Mouse (Mus musculus) MEL (cell line): ENCODE data around the gene Gpr156. TPM values are rescaled to one million over a fixed set of nuclear protein-coding genes. Genes with fewer than 3 reads are reported as not detected.

Experiments
- DNase-seq: peaks from one replicate; pipeline ENCODE4 v3.0.0; 2011; ENCODE audit warnings: low read depth, low spot score
- H3K27ac ChIP-seq: 2 replicates; pipeline ENCODE4 v1.5.1; 2012; ENCODE audit warnings: low read depth, mild to moderate bottlenecking, control low read depth, low read length, moderate library complexity; ENCODE audit not compliant: control insufficient read depth
- H3K27me3 ChIP-seq, 2 experiments: fragments of 150-350 bp in 1 of 2; sonication (generic) in 1 of 2; 2 replicates each; pipeline ENCODE4 v1.6.1; 2012; ENCODE audit warnings: low read length in 2 of 2, mild to moderate bottlenecking in 2 of 2, improper control_type of control experiment in 1 of 2, moderate library complexity in 1 of 2; ENCODE audit not compliant: insufficient read depth in 2 of 2, control insufficient read depth in 1 of 2
- H3K36me3 ChIP-seq, 2 experiments: 2 replicates each; pipeline ENCODE4 v1.6.1; 2012 to 2014; ENCODE audit warnings: low read length in 2 of 2, improper control_type of control experiment in 1 of 2, inconsistent platforms in 1 of 2, mild to moderate bottlenecking in 1 of 2; ENCODE audit not compliant: insufficient read depth in 2 of 2, control insufficient read depth in 1 of 2
- H3K4me1 ChIP-seq, 2 experiments: fragments of 150-350 bp in 1 of 2; sonication (generic) in 1 of 2; 2 replicates each; pipeline ENCODE4 v1.6.1; 2012; ENCODE audit warnings: low read length in 2 of 2, improper control_type of control experiment in 1 of 2, mild to moderate bottlenecking in 1 of 2; ENCODE audit not compliant: insufficient read depth in 2 of 2, control insufficient read depth in 1 of 2
- H3K4me3 ChIP-seq, 2 experiments: fragments of 150-350 bp in 1 of 2; sonication (generic) in 1 of 2; 2 replicates each; pipeline ENCODE4 v1.5.1; 2012; ENCODE audit warnings: low read depth in 2 of 2, low read length in 2 of 2, mild to moderate bottlenecking in 2 of 2, moderate library complexity in 2 of 2, control low read depth in 1 of 2, improper control_type of control experiment in 1 of 2; ENCODE audit not compliant: control insufficient read depth in 1 of 2, insufficient read depth in 1 of 2
- H3K79me2 ChIP-seq: 2 replicates; pipeline ENCODE4 v1.6.1; 2012; ENCODE audit warnings: mild to moderate bottlenecking, low read length, moderate library complexity; ENCODE audit not compliant: control insufficient read depth, poor library complexity, insufficient read depth
- H3K9ac ChIP-seq: 2 replicates; pipeline ENCODE4 v1.6.1; 2012; ENCODE audit warnings: low read depth, mild to moderate bottlenecking, control low read depth, low read length, moderate library complexity; ENCODE audit not compliant: control insufficient read depth, poor library complexity, severe bottlenecking
- H3K9me3 ChIP-seq: fragments of 150-350 bp; sonication (generic); replicated peaks from 2 replicates; pipeline ENCODE4 v1.6.1; 2012; ENCODE audit warnings: mild to moderate bottlenecking, low read length, improper control_type of control experiment, moderate library complexity; ENCODE audit not compliant: insufficient read depth
- CHD1 ChIP-seq: IDR thresholded peaks from 2 replicates; pipeline ENCODE4 v1.6.1; 2012; ENCODE audit warnings: low read depth, mild to moderate bottlenecking, inconsistent platforms, low read length, improper control_type of control experiment
- CTCF ChIP-seq, 3 experiments: IDR thresholded peaks in 2 of 3; conservative IDR thresholded peaks in 1 of 3; 2 replicates each; pipeline ENCODE4 v1.5.1; 2011 to 2012; ENCODE audit warnings: low read length in 3 of 3, low read depth in 2 of 3, mild to moderate bottlenecking in 2 of 3, improper control_type of control experiment in 1 of 3, inconsistent platforms in 1 of 3, mixed read lengths in 1 of 3, moderate library complexity in 1 of 3; ENCODE audit not compliant: control insufficient read depth in 1 of 3, insufficient read depth in 1 of 3, poor library complexity in 1 of 3, severe bottlenecking in 1 of 3
- ELF1 ChIP-seq: IDR thresholded peaks from 2 replicates; pipeline ENCODE4 v1.6.1; 2014; ENCODE audit warnings: low read depth, mild to moderate bottlenecking, inconsistent platforms, low read length, improper control_type of control experiment, moderate library complexity
- ETS1 ChIP-seq: IDR thresholded peaks from 2 replicates; pipeline ENCODE4 v1.6.1; 2012; ENCODE audit warnings: low read depth, mild to moderate bottlenecking, inconsistent platforms, low read length, improper control_type of control experiment, moderate library complexity
- GABPA ChIP-seq: IDR thresholded peaks from 2 replicates; pipeline ENCODE4 v1.6.1; 2012; ENCODE audit warnings: low read depth, mild to moderate bottlenecking, inconsistent platforms, low read length, improper control_type of control experiment, moderate library complexity
- GATA1 ChIP-seq: IDR thresholded peaks from 2 replicates; pipeline ENCODE4 v1.6.1; 2011; ENCODE audit warnings: low read depth, low read length, improper control_type of control experiment
- JUND ChIP-seq: IDR thresholded peaks from 2 replicates; pipeline ENCODE4 v1.6.1; 2011; ENCODE audit warnings: low read depth, mild to moderate bottlenecking, improper control_type of control experiment, low read length
- MAX ChIP-seq: IDR thresholded peaks from 2 replicates; pipeline ENCODE4 v1.6.1; 2011; ENCODE audit warnings: low read length, improper control_type of control experiment
- MEF2A ChIP-seq: IDR thresholded peaks from 2 replicates; pipeline ENCODE4 v1.6.1; 2014; ENCODE audit warnings: low read depth, mild to moderate bottlenecking, inconsistent platforms, low read length, improper control_type of control experiment; ENCODE audit not compliant: poor library complexity, insufficient replicate concordance, severe bottlenecking; ENCODE audit errors: extremely low read depth
- MXI1 ChIP-seq: IDR thresholded peaks from 2 replicates; pipeline ENCODE4 v1.6.1; 2011; ENCODE audit warnings: mild to moderate bottlenecking, low read depth, low read length, improper control_type of control experiment
- MYB ChIP-seq: IDR thresholded peaks from 2 replicates; pipeline ENCODE4 v1.6.1; 2011; ENCODE audit warnings: mild to moderate bottlenecking, low read depth, low read length, improper control_type of control experiment
- MYC ChIP-seq: IDR thresholded peaks from 2 replicates; pipeline ENCODE4 v1.6.1; 2011; ENCODE audit warnings: low read depth, mild to moderate bottlenecking, low read length, improper control_type of control experiment, moderate library complexity
- NELFE ChIP-seq: IDR thresholded peaks from 2 replicates; pipeline ENCODE4 v1.6.1; 2011; ENCODE audit warnings: low read depth, low read length, improper control_type of control experiment
- NRF1 ChIP-seq: IDR thresholded peaks from 2 replicates; pipeline ENCODE4 v1.6.1; 2014; ENCODE audit warnings: low read depth, mild to moderate bottlenecking, inconsistent platforms, low read length, improper control_type of control experiment, moderate library complexity; ENCODE audit not compliant: poor library complexity, insufficient read depth, severe bottlenecking
- POLR2A ChIP-seq, 2 experiments: IDR thresholded peaks; 2 replicates each; pipeline ENCODE4 v1.6.1; 2011 to 2012; ENCODE audit warnings: low read length in 2 of 2, mild to moderate bottlenecking in 2 of 2, control low read depth in 1 of 2, improper control_type of control experiment in 1 of 2, low read depth in 1 of 2, moderate library complexity in 1 of 2; ENCODE audit not compliant: control insufficient read depth in 1 of 2, insufficient read depth in 1 of 2, poor library complexity in 1 of 2
- POLR2AphosphoS5 ChIP-seq: IDR thresholded peaks from 2 replicates; pipeline ENCODE4 v1.6.1; 2012; ENCODE audit warnings: low read depth, borderline replicate concordance, mild to moderate bottlenecking, inconsistent platforms, low read length, moderate library complexity, mixed read lengths
- RCOR1 ChIP-seq: IDR thresholded peaks from 2 replicates; pipeline ENCODE4 v1.6.1; 2012; ENCODE audit warnings: low read depth, mild to moderate bottlenecking, inconsistent platforms, low read length, improper control_type of control experiment
- SIN3A ChIP-seq: IDR thresholded peaks from 2 replicates; pipeline ENCODE4 v1.6.1; 2012; ENCODE audit warnings: low read length, improper control_type of control experiment, inconsistent platforms
- TBP ChIP-seq: IDR thresholded peaks from 2 replicates; pipeline ENCODE4 v1.8.0; 2011; ENCODE audit warnings: low read depth, low read length, improper control_type of control experiment
- UBTF ChIP-seq: IDR thresholded peaks from 2 replicates; pipeline ENCODE4 v1.6.1; 2012; ENCODE audit warnings: low read depth, mild to moderate bottlenecking, inconsistent platforms, low read length, improper control_type of control experiment, moderate library complexity, borderline replicate concordance; ENCODE audit not compliant: insufficient read depth
- USF1 ChIP-seq: IDR thresholded peaks from 2 replicates; pipeline ENCODE4 v1.6.1; 2014; ENCODE audit warnings: low read depth, mild to moderate bottlenecking, inconsistent platforms, low read length, improper control_type of control experiment, moderate library complexity
- USF2 ChIP-seq, 2 experiments: IDR thresholded peaks; 2 replicates each; pipeline ENCODE4 v1.6.1; 2011 to 2012; ENCODE audit warnings: improper control_type of control experiment in 2 of 2, low read length in 2 of 2, borderline replicate concordance in 1 of 2, inconsistent platforms in 1 of 2, low read depth in 1 of 2, mild to moderate bottlenecking in 1 of 2; ENCODE audit not compliant: insufficient read depth in 1 of 2
- ZKSCAN1 ChIP-seq: IDR thresholded peaks from 2 replicates; pipeline ENCODE4 v1.6.1; 2012; ENCODE audit warnings: low read depth, mild to moderate bottlenecking, inconsistent platforms, low read length, improper control_type of control experiment, moderate library complexity
- ZMIZ1 ChIP-seq: IDR thresholded peaks from 2 replicates; pipeline ENCODE4 v1.6.1; 2012; ENCODE audit warnings: low read depth, mild to moderate bottlenecking, inconsistent platforms, low read length, improper control_type of control experiment, moderate library complexity
- polyA plus RNA-seq, 2 experiments: library from polyadenylated mRNA; stranded (reverse) in 1 of 2; unstranded in 1 of 2; fragments of >175 nt in 1 of 2; fragments of >200 nt in 1 of 2; gene quantifications; 2 replicates each; pipeline versions ENCODE4 v1.2.1 to v1.2.4; 2012; ENCODE audit warnings: low replicate concordance in 2 of 2, low read depth in 1 of 2; ENCODE audit not compliant: insufficient read length in 2 of 2, insufficient read depth in 1 of 2, missing spikeins in 1 of 2
- total RNA-seq: library from RNA; depleted of rRNA; stranded (reverse); fragments of 300-350 nt; gene quantifications from 2 replicates; pipeline ENCODE4 v1.2.3, GENCODE M21; 2012

Gpr156 gene
- total and polyA plus RNA-seq, 3 experiments, result not detected

DNA sequence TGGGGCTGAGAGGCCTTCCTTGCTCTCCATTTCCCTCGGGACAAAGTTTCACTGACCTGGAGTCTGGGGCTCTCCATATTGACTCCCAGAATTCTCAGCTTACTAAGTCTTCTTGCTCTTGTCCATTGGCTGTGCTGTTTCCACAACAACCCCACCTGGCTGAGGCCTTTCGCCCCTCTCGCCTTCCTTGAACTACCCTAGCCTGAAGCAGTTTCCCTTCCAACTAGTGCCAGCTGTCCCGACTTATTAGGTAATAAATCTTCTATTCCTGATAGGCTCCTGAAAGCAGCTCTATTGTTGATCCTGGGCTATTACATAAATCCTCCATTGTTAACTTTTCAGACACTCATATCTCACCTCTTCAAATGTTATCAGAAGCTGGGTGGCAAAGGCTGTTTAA lies 96.6 kb downstream of the Gpr156 start:
- Histone ChIP-seq H3K4me1 (no peaks in the 10 kb centered on the region), H3K9me3 (no peaks in the 10 kb centered on the region), H3K79me2 (no peaks in the 10 kb centered on the region), H3K4me3 (no peak overlapping the region), H3K36me3 (no peaks in the 10 kb centered on the region), H3K9ac (no peak overlapping the region), H3K27me3 (peaks cover 0 to 3% of the 10 kb centered on the region in 2 experiments; a peak in 2 of 4 replicates), H3K27ac (no peak overlapping the region)
- no peak for TF ChIP-seq MYB
- no peak for TF ChIP-seq SIN3A
- no peak for TF ChIP-seq POLR2AphosphoS5
- TF ChIP-seq POLR2A (IDR thresholded peaks at IDR 0.05; ENCODE audit: control insufficient read depth in 1 of 2, insufficient read depth in 1 of 2, low read depth in 1 of 2, low read length in 2 of 2, poor library complexity in 1 of 2), result no peak
- TF ChIP-seq ETS1, result no peak
- TF ChIP-seq UBTF, result no peak
- no peak for TF ChIP-seq RCOR1
- TF ChIP-seq CTCF (IDR thresholded peaks at IDR 0.05 in 2 of 3, conservative IDR thresholded peaks at IDR 0.05 in 1 of 3; ENCODE audit: control insufficient read depth in 1 of 3, insufficient read depth in 1 of 3, low read depth in 2 of 3, low read length in 3 of 3, poor library complexity in 1 of 3, severe bottlenecking in 1 of 3), result no peak
- no peak for TF ChIP-seq TBP
- no peak for TF ChIP-seq GABPA
- DNase-seq, result no peak

DNA sequence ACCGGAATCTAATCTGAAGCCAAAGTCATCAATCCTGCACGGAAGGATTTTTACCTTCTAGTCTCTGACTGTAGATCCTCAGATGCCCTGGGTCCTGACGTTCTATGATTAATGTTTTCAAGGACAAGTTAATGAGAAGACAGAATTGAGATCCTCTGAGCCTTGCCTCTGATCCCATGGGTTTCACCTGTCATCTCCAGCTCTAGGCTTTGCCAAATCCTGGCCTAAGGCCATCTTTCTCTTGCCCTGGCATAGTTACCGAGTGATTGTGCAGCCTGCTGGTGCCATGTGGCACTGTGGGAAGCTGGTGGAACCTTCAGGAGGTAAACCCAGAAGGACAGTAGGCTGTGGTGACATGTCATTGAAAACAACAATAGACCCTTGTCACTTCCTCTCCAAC lies 98.7 kb downstream of the Gpr156 start:
- no peak for TF ChIP-seq JUND
- no peak for TF ChIP-seq NELFE
- no peak for TF ChIP-seq MYC
- no peak for TF ChIP-seq GATA1
- TF ChIP-seq USF1, result no peak
- no peak for TF ChIP-seq UBTF
- no peak for TF ChIP-seq USF2 (IDR thresholded peaks at IDR 0.05; ENCODE audit: borderline replicate concordance in 1 of 2, insufficient read depth in 1 of 2, low read depth in 1 of 2, low read length in 2 of 2)
- no peak for TF ChIP-seq SIN3A
- no peak for TF ChIP-seq CHD1
- no peak for TF ChIP-seq MXI1
- no peak for TF ChIP-seq MEF2A
- no peak for TF ChIP-seq ELF1
- no peak for TF ChIP-seq TBP
- TF ChIP-seq NRF1, result no peak
- no peak for TF ChIP-seq ZMIZ1
- TF ChIP-seq MAX, result no peak
- TF ChIP-seq GABPA, result no peak
- TF ChIP-seq ZKSCAN1, result no peak
- Histone ChIP-seq H3K9ac (no peak overlapping the region), H3K4me1 (no peaks in the 10 kb centered on the region), H3K79me2 (no peaks in the 10 kb centered on the region), H3K36me3 (no peaks in the 10 kb centered on the region), H3K27me3 (peaks cover 2 to 5% of the 10 kb centered on the region in 2 experiments; a peak in 3 of 4 replicates), H3K27ac (no peak overlapping the region), H3K9me3 (no peaks in the 10 kb centered on the region), H3K4me3 (no peak overlapping the region)
- DNase-seq, result no peak
